Mouse (Mus musculus): ENCODE data around the gene Wfdc13. TPM values are rescaled to one million over a fixed set of nuclear protein-coding genes. Genes with fewer than 3 reads are reported as not detected.

Wfdc13 gene
- total and polyA plus RNA-seq, 3 experiments = not detected

DNA sequence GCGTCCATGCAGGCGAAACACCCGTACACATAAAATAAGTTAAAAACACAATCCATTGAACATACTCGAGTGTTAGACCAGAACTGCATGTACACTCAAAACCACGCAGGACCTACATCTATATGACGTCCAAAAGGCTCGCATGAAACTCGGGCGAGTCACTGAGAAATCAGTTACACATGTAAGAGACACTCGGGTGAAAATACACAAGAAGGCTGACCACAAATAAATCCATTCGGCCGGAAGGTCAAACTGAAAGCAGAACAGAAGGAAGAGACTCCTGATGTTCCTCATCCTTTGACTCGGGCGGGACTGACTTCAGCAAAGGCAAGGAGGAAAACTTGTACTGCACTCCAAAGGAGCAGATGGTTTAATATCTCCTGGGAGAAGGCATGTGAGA, 21.1 kb downstream of the Wfdc13 start:
- no peak overlapping the region for H3K4me3 ChIP-seq (replicated peaks in 1 of 3; ENCODE audit: low read depth in 2 of 3, low read length in 2 of 3, poor library complexity in 1 of 3)
- no peak overlapping the region for H3K9ac ChIP-seq (ENCODE audit: insufficient read depth, low read depth)
- dilution Hi-C loops (cut with MboI; ENCODE audit: extremely low pct_ligation_motif_present, extremely low pct_unique_long_range_greater_than_20kb, low sequenced_read_pairs) = no loop called here
- peaks cover 8% of the 10 kb centered on the region for H3K9me3 ChIP-seq (replicated peaks; ENCODE audit: low read length)
- H3K27ac ChIP-seq (ENCODE audit: insufficient read depth, low read depth) = no peak overlapping the region
- H3K79me2 ChIP-seq (replicated peaks; ENCODE audit: control insufficient read depth, extremely low read depth, insufficient read depth, poor library complexity, severe bottlenecking) = no peaks in the 10 kb centered on the region
- H3K4me1 ChIP-seq (ENCODE audit: control insufficient read depth in 1 of 2, insufficient read depth in 2 of 2) = 0 out of 4 replicates have a peak, but pooled peaks cover 0 to 1% of the 10 kb centered on the region in 2 experiments
- in situ Hi-C loops (cut with MboI; ENCODE audit: low pct_ligation_motif_present, low pct_unique_long_range_greater_than_20kb, low sequenced_read_pairs) = no loop called here
- no peak for DNase-seq (ENCODE audit: extremely low read depth)
- H3K27me3 ChIP-seq (replicated peaks) = peaks cover 68% of the 10 kb centered on the region
- H3K4me2 ChIP-seq (ENCODE audit: insufficient read depth, low read depth, poor library complexity, severe bottlenecking) = no peak overlapping the region
- TF ChIP-seq MYC (IDR thresholded peaks at IDR 0.05; ENCODE audit: low read depth, low read length) (no peak), POLR2A (IDR thresholded peaks at IDR 0.05; ENCODE audit: low read depth, low read length) (no peak), MEF2A (IDR thresholded peaks at IDR 0.05; ENCODE audit: borderline replicate concordance, low read depth, low read length) (no peak), TBP (conservative IDR thresholded peaks at IDR 0.05; ENCODE audit: low read depth, low read length) (no peak), MAFK (IDR thresholded peaks at IDR 0.05; ENCODE audit: insufficient replicate concordance, low read length) (no peak), ELF1 (IDR thresholded peaks at IDR 0.05; ENCODE audit: low read depth, low read length) (no peak), ZC3H11A (IDR thresholded peaks at IDR 0.05; ENCODE audit: low read depth, low read length) (no peak), RCOR1 (conservative IDR thresholded peaks at IDR 0.05; ENCODE audit: low read depth, low read length) (no peak)
- H3K36me3 ChIP-seq (replicated peaks in 1 of 2; ENCODE audit: control insufficient read depth in 1 of 2, insufficient read depth in 1 of 2, low read length in 1 of 2) = no peaks in the 10 kb centered on the region

GRCm38 (mm10) chr2:164715005-164715404, 30.1 kb downstream of the Wfdc13 start, which contains the start of gene Spint5:
Gene Spint5 (plus strand): TSS chr2:164715305.
- Histone ChIP-seq H3K36me3 (replicated peaks in 1 of 2; ENCODE audit: control insufficient read depth in 1 of 2, insufficient read depth in 1 of 2, low read length in 1 of 2) (no peaks in the 10 kb centered on the region), H3K79me2 (replicated peaks; ENCODE audit: control insufficient read depth, extremely low read depth, insufficient read depth, poor library complexity, severe bottlenecking) (no peaks in the 10 kb centered on the region), H3K9ac (ENCODE audit: insufficient read depth, low read depth) (peak within 1 kb of the TSS; percentile 41), H3K27me3 (replicated peaks) (peaks cover 70% of the 10 kb centered on the region), H3K27ac (ENCODE audit: insufficient read depth, low read depth) (no peak within 1 kb of the TSS), H3K9me3 (replicated peaks; ENCODE audit: low read length) (peaks cover 2% of the 10 kb centered on the region), H3K4me1 (ENCODE audit: control insufficient read depth in 1 of 2, insufficient read depth in 2 of 2) (0 out of 4 replicates have a peak, but pooled peaks cover 0 to 4% of the 10 kb centered on the region in 2 experiments), H3K4me2 (ENCODE audit: insufficient read depth, low read depth, poor library complexity, severe bottlenecking) (peak within 1 kb of the TSS; percentile 42; the same call in 1 of the 2 replicates), H3K4me3 (replicated peaks in 1 of 3; ENCODE audit: low read depth in 2 of 3, low read length in 2 of 3, poor library complexity in 1 of 3) (peak within 1 kb of the TSS in 1 of 3 experiments; percentile 12)
- in situ Hi-C loops (cut with MboI; ENCODE audit: low pct_ligation_motif_present, low pct_unique_long_range_greater_than_20kb, low sequenced_read_pairs) (no loop called here), dilution Hi-C loops (cut with MboI; ENCODE audit: extremely low pct_ligation_motif_present, extremely low pct_unique_long_range_greater_than_20kb, low sequenced_read_pairs) (no loop called here)
- DNase-seq (ENCODE audit: extremely low read depth) = no peak
- TF ChIP-seq NELFE (IDR thresholded peaks at IDR 0.05; ENCODE audit: low read depth, low read length) (no peak), IRF4 (IDR thresholded peaks at IDR 0.05; ENCODE audit: low read depth, low read length) (no peak), BHLHE40 (IDR thresholded peaks at IDR 0.05; ENCODE audit: low read depth, low read length) (no peak), CHD1 (IDR thresholded peaks at IDR 0.05; ENCODE audit: low read depth, low read length) (no peak), ZNF384 (IDR thresholded peaks at IDR 0.05; ENCODE audit: low read depth, low read length) (no peak), ETS1 (conservative IDR thresholded peaks at IDR 0.05; ENCODE audit: low read depth, low read length) (no peak), MYC (IDR thresholded peaks at IDR 0.05; ENCODE audit: low read depth, low read length) (no peak)

Measured in CH12.LX (cell line).